Mouse (Mus musculus): ENCODE results near the gene Rnf43. TPM values are rescaled to one million over a fixed set of nuclear protein-coding genes. Genes with fewer than 3 reads are reported as not detected.

Rnf43 gene
- total RNA-seq, 1 experiment from 2014 or later: 5.5 TPM

DNA sequence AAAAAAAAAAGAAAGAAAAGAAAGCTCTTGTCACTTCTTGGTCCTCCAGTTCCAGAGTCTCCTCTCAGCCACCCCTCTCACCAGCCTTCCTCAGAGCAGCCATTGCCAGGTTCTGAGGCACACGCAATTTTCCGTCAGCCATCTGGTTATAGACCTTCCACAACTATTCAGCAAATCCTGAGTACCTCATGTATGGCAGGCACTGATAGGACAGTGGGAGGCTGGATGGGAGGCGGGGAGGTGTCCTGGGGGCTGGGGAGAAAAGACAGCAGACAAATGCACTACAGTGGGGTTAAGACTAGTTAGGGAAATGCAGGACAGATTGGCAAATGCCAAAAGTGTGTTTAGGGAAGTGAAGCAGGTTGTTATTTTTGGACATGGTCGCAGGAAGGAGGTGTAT, 49.7 kb downstream of the Rnf43 start:
- no peak for DNase-seq

DNA sequence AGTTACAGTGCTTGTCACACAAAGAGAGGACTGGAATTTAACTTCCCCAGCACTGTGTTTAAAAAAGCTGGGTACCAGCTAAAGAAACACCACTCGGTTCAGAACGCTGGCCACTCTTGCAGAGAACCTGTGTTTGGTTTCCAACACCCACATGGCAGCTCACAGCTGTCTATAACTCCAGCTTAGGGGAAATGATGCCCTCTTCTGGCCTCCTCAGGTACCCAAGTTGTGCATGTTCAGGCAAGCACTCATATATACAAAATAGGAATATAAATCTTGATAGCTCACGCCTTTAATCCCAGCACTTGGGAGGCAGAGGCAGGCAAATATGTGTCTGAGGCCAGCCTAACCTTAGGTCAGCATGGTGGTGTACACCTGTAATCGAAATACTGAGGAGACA, 53.5 kb downstream of the Rnf43 start:
- no peak for DNase-seq

DNA sequence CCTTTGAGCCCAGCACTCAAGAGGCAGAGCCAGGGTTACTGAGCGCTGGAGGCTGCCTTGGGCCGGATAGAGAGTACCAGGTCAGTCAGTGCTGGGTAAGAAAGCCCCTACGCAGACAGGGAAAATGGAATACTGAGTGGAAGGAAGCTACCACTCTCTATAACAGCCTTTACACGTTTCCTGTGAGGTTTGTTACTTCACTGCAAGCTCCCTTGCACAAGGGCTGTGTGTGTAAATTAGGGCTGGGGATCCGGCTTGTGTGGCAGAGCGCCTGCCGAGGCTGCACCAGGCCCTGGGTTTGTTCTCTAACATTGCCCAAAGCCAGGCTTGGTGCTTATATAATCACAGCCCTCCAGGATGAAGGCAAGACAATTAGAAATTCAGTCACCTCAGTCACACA, 57.0 kb downstream of the Rnf43 start:
- DNase-seq: no peak

DNA sequence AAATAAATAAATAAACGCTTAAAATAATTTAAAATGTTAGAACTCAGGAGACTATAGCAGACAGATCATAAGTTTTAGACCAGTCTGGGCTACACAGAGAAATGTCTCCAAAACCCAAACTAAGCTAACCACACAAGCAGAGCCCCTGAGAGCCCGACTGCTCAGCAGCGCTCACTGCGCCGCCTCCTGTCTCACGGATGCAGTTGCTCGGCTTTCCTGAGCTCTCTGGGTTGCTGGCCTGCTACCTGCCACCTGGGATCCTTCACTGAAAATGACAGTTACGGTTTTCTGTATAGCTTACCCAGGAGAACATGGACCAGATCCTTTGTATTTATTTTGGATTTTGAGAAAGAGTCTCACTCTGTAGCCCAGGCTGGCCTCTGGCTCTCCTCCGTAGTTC, 57.8 kb downstream of the Rnf43 start:
- DNase-seq: no peak

DNA sequence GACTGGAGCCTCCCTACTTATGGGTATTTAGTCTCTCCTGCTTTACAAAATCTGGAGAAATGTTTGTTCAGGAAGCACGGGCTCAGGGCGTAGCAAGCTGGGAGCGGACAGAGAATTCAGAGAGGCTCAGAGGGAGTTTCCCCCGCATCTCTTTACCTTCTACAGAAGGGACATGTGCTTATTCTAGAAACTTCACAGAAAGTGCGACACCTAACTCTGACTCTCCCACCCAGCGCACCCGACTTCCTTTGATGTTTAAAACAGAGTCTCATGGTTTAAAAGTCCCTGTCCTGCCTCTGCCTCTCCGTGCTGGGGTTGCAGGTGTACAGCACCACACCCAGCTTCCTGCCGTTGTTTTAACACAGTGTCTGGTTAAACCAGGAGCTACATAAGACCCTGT, 58.3 kb downstream of the Rnf43 start:
- DNase-seq: no peak

DNA sequence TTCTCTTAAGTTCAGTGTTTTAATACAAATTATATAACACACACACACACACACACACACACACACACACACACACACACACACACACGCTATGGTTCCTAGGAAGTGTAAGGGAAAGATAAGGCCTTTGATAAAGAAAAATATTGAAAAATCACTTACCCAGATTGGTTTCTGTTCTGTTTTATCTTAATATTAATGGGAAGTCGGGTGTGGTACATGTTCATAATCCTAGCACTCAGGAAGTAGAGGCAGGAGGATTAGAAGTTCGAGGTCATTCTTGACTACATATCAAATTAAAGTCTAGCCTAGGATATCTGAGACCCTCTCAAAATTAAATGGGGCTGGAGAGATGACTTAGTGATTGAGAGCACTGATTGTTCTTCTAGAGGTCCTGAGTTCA, 59.6 kb downstream of the Rnf43 start:
- DNase-seq: no peak

DNA sequence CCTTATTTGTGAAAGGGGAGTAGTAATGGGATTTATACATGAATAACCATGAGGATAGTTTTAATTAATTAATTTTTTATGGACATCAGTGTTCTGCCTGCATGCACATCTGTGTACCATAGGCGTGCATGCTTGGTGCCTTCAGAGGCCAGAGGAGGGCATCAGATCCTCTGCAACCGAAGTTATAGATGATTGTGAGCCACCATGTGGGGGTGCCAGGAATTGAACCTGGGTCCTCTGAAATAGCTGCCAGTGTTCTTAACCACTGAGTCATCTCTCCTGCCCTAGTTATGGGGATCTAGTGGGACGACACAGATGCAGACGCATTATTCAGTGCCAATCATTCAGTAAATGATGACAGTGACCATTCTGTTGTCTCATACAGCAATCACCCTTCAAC, 60.4 kb downstream of the Rnf43 start:
- no peak for DNase-seq

DNA sequence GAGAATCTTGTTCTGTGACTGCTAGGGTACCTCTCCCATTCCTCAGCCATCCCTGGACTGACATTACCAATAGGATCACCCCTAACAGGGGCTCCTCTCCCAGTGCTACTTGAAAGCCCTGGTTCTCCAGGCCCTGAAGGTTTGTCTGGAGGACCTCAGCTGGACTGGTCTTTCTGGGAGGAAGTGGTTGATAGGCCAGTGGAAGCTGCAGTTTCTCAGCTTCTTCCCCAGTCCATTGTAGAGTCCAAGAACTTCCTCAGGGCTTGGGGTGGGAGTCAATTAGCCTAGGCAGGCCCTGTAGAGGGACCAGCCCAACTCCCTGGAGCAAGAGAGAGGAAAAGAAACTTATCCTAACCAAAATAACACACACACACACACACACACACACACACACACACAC, 63.0 kb downstream of the Rnf43 start:
- no peak for DNase-seq

DNA sequence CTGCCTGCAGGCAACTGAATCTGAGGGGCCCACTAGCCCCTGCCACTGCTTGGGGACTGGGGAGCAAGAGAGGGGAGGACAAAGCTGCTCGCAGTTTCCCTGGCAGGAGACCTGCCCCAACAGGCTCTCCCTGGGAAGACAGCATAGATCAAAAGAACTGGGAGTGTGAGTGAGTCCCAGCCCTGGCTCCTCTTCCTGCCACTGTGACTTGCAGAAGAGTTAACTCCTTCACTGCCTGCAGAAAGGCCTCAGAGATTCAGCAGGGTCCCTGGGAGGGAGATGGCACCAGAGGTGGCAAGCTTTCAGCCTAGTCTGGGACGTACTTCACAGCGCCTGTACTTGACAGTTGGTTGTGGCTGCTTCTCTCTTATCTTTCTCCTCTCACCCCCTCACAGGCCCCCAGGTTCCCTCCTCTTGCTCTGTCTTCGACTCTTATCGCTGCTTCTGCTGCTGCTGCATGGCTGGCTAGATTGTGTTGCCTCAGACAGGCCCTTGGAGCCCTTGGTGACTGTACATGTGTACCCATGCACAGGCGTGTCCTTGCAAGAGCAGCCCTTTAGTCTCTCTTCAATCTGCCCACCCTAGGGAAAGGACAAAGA, 63.5 kb downstream of the Rnf43 start:
- DNase-seq: no peak

DNA sequence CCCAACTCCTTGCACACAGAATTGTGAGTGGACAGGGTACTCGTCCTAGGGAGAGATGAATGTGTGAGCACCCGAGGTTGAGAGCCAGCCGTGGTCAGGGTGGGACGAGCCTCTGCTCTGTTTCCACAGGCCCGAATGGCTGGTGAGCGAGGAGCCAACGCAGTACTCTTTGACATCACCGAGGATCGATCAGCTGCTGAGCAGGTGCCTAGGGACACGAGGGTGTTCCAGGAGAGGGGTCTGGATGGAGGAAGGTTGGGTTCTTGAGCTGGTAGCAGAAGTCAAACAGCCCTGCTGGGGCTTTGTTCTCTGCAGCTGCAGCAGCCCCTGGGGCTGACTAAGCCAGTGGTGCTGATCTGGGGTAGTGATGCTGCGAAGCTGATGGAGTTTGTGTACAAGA, 64.5 kb downstream of the Rnf43 start:
- no peak for DNase-seq

DNA sequence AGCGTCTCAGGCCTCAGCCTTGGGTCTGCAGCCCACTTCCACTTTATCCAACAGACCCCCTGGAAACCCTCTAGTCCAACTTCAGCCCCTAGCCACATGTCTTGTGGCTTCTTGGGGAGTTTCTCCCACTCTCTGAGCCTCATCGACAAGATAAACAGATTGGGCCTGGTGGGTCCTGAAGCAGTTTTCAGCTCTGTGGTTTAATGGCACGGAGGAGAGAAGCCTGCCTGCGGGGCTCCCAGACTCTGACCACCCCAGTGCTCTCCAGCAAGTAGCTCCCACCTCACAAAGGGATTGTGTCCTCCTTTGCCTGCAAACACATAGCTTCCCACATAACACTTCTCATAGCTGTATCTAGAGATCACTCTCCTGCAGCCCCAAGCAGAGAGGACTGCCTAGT, 64.9 kb downstream of the Rnf43 start:
- DNase-seq: no peak

DNA sequence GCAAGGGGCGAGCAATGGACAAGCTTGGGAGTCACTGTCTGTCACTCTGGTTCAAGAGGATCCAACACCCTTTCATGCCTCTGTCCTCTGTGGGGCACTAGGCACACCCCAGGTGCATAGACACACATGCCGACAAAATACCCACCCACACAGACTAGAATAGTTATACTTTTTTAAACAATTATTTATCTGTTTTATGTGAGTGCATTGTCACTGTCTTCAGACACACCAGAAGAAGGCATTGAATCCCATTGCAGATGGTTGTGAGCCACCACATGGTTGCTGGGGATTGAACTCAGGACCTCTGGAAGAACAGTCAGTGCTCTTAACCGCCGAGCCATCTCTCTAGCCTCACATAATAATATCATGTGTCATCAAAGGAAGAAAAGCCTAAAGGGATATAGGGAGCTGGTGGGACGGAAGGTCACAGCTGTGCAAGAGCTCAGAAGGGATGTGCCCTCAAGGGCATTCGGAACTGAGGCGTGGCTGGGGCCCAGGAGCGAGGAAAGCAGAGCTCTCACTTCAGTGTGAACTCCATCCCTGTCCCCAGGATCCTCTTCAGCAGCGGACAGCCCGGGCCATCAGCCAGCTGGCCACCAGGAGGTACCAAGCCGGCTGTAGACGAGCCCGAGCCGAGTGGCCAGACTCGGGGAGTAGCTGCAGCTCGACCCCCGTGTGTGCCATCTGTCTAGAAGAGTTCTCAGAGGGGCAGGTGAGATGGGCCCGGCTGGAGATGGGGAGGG, 66.5 kb downstream of the Rnf43 start:
- no peak for DNase-seq

DNA sequence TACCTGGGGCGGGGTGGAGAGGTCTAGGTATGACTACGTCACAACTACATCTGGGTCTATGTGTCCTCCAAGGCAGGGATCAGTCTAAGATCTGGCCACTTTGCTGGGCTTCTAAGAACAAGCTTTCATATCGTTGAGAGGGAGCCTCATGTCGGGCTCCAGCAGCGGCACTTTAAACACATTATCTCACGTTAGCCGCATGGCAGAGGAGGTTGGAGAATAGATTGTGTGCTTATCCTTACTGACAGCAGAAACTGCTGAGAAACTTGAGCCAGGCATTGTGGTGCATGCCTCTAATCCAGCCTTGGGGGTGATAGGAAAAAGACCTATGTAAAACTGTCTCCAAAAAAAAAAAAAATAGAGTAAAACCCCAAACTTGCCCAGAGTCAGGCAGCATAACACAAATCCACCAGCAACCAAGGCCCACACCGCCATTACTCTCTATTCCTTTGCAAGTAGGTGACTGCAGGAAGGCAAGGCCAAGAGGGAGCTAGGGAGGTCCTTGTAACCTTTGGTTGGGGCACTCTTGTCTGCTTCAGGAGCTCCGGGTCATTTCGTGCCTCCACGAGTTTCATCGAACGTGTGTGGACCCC, 67.2 kb downstream of the Rnf43 start:
- no peak for DNase-seq

DNA sequence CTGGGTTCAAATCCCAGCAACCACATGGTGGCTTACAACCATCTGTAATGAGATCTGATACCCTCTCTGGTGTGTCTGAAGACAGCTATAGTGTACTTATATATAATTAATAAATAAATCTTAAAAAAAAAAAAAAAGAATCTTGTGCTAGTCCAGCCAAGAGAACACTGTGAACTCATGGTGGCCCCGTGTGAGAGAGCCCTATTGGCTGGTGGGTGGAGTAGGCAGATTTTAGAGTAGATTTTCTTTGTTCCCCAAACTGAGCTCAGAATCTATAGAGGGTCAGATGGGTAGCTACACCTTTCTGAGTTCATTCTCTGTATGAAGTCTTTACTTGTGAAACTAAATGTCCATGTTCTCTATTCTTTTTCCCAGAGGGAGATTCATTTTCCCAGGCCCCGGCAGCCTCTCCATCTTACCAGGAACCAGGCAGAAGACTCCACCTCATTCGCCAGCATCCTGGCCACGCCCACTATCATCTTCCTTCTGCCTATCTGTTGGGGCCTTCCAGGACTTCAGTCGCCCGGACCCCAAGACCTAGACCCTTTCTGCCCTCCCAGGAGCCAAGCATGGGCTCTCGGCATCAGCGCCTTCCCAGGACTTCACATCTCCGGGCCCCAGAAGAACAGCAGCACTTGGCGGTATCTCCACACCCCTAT, 68.3 kb downstream of the Rnf43 start:
- DNase-seq: no peak

DNA sequence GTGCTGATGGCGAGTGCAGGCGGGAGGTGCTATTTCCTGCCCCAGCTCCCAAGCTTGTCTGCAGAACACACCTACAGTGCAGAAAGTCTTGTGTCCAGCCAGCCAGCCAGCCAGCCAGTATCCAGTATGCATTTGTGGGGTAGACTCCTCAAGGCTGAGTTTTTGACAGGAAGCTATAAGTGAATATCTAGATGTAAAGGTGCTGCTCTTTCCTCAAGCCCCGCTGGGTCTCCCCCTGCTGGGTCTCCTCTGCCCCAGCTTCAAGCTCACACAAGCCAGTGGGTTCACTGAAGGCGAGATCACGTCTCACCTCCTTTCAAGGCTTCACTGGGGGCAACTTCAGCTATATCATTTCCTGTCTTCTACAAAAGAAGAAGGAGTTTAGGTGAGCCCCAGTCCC, 71.8 kb downstream of the Rnf43 start:
- no peak for DNase-seq

DNA sequence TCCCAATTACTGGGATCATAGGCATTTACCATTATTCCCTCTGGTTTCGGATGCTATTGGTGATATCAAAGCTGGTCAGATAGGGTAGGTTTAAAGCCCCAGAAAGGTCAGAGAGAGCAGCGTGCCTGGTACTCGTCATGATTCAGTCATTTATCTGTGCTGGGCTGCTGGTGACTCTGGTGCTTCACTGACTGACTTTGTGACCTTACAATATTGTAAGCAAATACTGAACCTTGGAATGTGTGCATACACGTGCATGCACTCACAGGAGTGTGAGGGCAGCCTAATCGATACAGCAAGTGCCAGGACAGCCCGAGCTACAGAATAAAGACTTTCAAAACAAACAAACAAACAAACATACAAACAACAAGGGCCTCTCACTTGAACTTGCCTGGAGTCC, 73.2 kb downstream of the Rnf43 start:
- no peak for DNase-seq

DNA sequence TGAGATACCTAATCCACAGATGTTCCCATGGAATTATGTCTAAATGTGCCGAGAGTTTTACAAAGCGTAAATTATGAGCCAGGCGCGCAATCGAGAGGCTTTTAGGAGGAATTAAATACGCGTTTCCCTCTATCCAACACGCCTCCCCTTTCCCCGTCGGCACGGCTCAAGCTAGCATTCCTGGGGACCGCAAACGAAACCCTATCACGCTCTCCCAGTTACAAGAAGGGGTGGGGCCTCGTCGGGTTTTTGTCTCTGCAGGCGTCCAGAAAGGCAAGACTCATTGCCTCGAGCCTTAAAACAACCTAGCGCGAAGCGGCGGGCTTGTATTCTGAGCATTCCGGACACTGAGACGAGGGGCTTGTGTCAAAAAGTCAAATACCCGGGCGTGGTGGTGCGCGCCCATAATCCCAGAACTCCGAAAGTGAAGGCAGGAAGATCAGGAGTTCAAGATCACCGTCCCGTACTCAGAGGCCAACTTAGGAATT, 74.2 kb downstream of the Rnf43 start:
- DNase-seq: peak; percentile 56

DNA sequence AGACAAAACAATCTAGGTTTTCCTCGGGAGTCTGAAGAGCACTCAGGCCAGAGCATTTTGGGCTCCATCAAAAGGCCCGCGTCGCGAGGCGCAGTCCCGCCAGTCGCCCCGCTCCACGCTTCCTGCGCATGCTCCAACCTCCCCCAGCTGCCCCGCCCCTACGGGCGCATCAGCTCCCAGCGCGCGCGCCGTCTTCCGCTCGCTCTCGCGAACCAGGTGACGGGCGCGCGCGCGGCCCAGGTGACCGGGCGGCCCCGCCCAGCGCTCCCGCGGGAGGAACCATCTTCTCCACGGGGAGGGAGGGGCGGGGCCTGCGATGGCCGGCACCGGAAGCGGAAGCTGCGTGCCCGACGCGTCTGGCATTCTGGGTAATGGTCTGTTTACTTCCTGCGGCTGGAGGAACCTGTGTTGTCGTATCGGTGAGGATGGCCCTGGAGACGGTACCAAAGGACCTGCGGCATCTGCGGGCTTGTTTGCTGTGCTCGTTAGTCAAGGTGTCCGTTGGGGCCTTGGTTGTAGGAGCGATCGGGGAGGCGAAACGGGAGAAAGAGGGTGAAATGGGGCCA, 74.7 kb downstream of the Rnf43 start, which contains the start of gene Supt4a:
Gene Supt4a, plus strand, starts transcription at position 378 of the 566 bp plus-strand sequence.
- DNase-seq: peak; percentile 98

DNA sequence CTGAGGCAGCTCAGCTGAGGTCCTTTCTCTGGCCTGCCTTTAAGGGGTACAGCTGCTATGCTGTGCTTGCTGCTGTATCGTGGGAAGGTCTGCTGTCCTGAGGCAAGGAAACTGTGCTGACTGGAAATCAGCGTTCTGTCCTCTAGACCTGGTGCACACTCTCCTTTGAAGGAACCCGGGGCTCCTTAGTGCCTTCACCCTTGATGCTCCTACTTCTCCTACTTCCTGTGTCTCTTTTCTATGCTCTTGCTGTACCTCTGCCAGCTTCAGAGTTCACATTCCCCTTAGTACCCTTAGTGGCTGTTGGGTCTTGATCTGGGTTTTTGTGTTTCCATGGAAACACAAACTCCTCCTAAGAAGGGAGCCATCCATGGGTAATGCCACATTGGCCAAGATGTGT, 81.2 kb downstream of the Rnf43 start:
- no peak for DNase-seq

DNA sequence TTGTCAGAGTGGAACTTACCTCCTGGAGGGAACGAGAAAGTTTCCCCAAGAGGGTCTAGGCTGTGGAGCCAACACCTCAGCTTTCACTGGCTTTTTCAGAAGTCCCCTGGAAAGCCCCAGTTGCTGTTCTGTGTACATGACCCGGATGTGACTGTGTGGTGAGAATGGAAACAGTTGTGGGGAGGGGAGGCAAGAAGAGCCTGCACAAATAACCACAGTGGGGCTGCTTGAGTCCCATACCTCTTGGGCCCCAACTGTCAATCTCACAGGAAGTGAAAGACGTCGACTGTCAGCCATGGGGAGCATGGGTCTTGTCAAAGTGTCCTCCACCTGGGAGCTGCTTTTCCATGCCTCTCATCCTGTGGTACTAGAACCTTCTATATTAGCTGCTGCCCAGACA, 82.4 kb downstream of the Rnf43 start:
- DNase-seq: no peak

DNA sequence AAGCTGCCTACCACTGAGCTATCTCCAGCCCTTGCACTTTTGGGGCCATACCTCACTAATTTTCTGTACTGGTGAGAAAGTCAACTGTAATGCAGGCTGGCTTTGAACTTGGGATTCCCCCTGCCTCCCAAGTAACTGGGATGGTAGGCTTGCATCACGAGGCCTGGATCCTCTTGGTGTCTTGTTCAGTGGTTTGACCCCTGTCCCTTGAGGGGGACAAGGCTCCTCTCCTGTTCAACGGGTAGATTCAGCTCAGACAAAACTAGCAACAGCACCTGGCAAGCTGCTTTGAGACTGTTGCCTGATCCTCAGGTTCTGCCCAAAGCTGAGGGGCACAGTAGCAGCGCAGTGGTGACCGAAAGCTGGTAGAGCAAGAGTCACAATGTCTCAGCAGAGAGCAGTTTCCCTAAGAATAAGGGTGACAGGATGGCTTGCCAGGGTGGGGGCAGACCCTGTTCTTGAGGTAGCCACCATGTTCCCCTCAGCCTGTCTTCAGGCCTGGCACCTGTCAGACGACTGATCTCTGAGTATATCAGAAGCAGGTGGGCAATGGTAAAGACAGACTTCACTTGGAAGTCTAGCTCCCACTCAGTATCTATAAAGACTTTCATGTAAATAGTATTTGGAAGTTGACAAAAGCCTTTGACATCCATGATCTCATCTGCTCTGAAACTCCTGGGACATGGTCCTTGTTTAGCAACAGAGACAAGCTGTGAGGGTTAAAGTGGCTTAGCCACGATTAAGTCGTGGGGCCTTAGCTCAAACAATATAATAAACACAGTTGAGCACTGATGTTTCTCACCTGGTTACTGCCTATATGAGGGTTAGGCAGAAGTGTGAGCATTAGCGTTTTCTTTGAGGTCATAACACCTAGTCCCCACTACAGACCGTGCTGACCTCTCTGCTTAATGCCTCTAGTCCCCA, 83.4 kb downstream of the Rnf43 start:
- DNase-seq: no peak

DNA sequence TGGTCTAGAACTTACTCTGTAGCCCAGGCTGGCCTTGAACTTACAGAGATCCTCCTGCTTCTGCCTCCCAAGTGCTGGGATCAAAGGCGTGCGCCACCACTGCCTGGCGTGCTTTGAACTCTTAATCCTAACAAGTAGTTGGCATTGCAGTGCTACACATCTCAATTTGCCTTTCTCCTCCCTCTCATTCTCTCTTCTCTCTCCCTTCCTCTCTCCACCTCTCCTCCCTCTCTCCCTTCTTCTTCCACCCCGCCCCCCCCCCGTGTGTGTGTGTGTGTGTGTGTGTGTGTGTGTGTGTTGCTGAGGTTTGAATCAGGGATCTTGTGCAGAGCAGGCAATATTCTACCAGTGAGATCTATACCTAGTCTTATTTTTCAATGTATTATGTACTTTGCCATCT, 84.8 kb downstream of the Rnf43 start:
- no peak for DNase-seq
